Mouse (Mus musculus): ENCODE data around the gene Tm6sf1. TPM values are rescaled to one million over a fixed set of nuclear protein-coding genes. Genes with fewer than 3 reads are reported as not detected.

Gene Tm6sf1
- total and polyA plus RNA-seq, 2 experiments from 2014 or later = 11.7 to 52.3 TPM

DNA sequence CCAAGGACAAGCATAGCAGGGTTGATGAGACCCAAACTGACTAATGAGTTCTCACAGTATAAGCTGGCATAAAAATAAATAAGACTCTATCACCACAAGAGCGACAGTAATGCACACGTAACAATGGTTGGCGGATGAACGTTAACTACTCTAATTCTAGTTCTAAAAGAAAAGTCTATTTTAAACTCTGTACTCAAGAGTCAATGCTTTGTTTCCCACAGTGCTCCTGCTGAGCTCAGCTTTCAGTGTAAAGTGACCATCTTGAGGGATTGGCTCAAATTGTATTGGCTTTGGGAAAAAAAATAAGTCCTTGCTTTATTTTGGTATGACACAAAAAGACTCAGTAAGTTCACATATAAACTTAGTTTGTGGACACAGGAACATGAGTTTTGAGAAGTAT, 26.3 kb downstream of the Tm6sf1 start:
- H3K36me3 ChIP-seq (replicated peaks; ENCODE audit: control insufficient read depth, insufficient read depth, low read length) = peaks cover 22% of the 10 kb centered on the region
- ATAC-seq (ENCODE audit: insufficient read depth, low read depth) (no peak), DNase-seq (ENCODE audit: low spot score) (no peak)
- no peaks in the 10 kb centered on the region for H3K4me1 ChIP-seq (ENCODE audit: control insufficient read depth, insufficient read depth)
- TF ChIP-seq EP300 (IDR thresholded peaks at IDR 0.05; ENCODE audit: low read depth) (no peak), CTCF (IDR thresholded peaks at IDR 0.05; ENCODE audit: low read depth) (no peak)
- no peak overlapping the region for H3K27ac ChIP-seq (ENCODE audit: low read depth)
- no peak overlapping the region for H3K4me3 ChIP-seq (ENCODE audit: low read depth, low read length)
- H3K9ac ChIP-seq (replicated peaks; ENCODE audit: low read depth, low read length) = no peak overlapping the region
- H3K27me3 ChIP-seq (ENCODE audit: control insufficient read depth, insufficient read depth, low read length) = no peaks in the 10 kb centered on the region
- H3K9me3 ChIP-seq (replicated peaks; ENCODE audit: control insufficient read depth, low read length) = no peaks in the 10 kb centered on the region
- no peak overlapping the region for H3K4me2 ChIP-seq (ENCODE audit: low read depth, low read length)
- 75% methylated on average over 4 of the region's 4 CpGs for WGBS

DNA sequence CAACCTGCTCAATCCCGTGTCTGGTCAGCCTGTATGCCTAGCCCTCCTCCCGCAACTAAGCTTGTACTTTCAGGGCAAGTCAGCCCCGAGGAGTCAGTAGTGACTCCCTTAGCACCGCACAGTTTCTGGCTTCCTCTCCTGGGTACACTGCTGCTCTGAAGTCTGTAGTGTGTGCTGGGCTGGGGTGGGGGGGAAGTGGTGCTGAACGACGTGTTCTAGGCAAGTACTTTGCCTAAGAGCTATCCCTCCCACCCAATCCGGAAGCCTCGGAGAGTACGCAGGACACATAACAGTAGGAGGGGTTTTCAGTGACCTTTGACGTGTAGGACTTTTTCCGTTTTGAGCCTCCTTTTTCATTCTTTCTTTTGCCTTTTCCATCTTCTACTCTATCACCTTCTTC, 40.6 kb downstream of the Tm6sf1 start:
- WGBS = 75% methylated on average over 11 of the region's 11 CpGs
- DNase-seq (ENCODE audit: low spot score) = no peak
- Histone ChIP-seq H3K4me3 (ENCODE audit: low read depth, low read length) (no peak overlapping the region), H3K27me3 (ENCODE audit: control insufficient read depth, insufficient read depth, low read length) (no peaks in the 10 kb centered on the region), H3K36me3 (replicated peaks; ENCODE audit: control insufficient read depth, insufficient read depth, low read length) (peaks cover 10% of the 10 kb centered on the region; the same call in 1 of the 2 replicates), H3K9me3 (replicated peaks; ENCODE audit: control insufficient read depth, low read length) (no peaks in the 10 kb centered on the region), H3K4me1 (ENCODE audit: control insufficient read depth, insufficient read depth) (no peaks in the 10 kb centered on the region), H3K27ac (ENCODE audit: low read depth) (no peak overlapping the region), H3K9ac (replicated peaks; ENCODE audit: low read depth, low read length) (no peak overlapping the region), H3K4me2 (ENCODE audit: low read depth, low read length) (no peak overlapping the region)
- no peak for ATAC-seq (ENCODE audit: insufficient read depth, low read depth)
- TF ChIP-seq EP300 (IDR thresholded peaks at IDR 0.05; ENCODE audit: low read depth) = no peak
- TF ChIP-seq CTCF (IDR thresholded peaks at IDR 0.05; ENCODE audit: low read depth) = no peak

DNA sequence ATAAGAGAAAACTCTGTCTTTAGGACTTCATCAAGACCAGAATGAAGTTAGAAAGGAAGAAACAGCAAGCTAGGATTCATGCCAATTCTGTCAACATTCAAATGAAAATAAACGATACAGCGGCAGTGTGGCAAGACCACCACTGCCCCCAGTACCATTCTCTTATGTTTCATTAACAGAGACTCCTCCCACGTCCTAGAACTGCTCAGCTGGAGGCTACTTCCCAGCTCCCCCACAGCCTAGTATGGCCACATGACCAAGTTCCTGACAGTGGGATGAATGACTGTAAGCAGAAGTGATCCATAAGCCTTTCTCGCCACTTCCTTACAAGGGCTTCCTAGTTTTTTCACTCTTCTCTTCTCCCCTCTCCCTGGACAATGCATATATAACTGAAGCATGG, 45.3 kb downstream of the Tm6sf1 start:
- ATAC-seq (ENCODE audit: insufficient read depth, low read depth) (no peak), DNase-seq (ENCODE audit: low spot score) (no peak)
- no peaks in the 10 kb centered on the region for H3K9me3 ChIP-seq (replicated peaks; ENCODE audit: control insufficient read depth, low read length)
- H3K36me3 ChIP-seq (replicated peaks; ENCODE audit: control insufficient read depth, insufficient read depth, low read length) = peaks cover 6% of the 10 kb centered on the region; the same call in 1 of the 2 replicates
- no peak overlapping the region for H3K9ac ChIP-seq (replicated peaks; ENCODE audit: low read depth, low read length)
- no peak for TF ChIP-seq CTCF (IDR thresholded peaks at IDR 0.05; ENCODE audit: low read depth)
- no peak for TF ChIP-seq EP300 (IDR thresholded peaks at IDR 0.05; ENCODE audit: low read depth)
- no peak overlapping the region for H3K4me2 ChIP-seq (ENCODE audit: low read depth, low read length)
- H3K4me1 ChIP-seq (ENCODE audit: control insufficient read depth, insufficient read depth) = no peaks in the 10 kb centered on the region
- H3K27me3 ChIP-seq (ENCODE audit: control insufficient read depth, insufficient read depth, low read length) = no peaks in the 10 kb centered on the region
- WGBS = 54% methylated on average over 4 of the region's 4 CpGs
- no peak overlapping the region for H3K27ac ChIP-seq (ENCODE audit: low read depth)
- no peak overlapping the region for H3K4me3 ChIP-seq (ENCODE audit: low read depth, low read length)

DNA sequence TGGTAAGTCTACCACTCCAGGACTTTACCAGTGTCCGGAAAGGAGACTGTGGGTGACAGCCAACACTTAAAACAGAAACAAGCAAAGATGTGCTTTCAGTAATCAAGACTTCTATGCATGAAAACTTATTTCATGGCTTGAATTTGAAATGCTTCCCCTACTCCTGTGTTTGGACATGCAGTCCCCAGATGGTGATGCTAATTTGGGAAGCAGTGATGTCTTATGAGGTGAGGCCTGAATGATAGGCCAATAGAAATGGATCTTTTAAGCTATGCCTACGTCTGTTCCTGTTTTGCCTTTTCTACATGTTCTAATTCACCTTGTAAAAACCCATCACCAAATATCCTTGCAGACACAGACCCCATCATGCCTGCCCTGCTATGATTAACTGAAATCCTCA, 46.1 kb downstream of the Tm6sf1 start:
- H3K9me3 ChIP-seq (replicated peaks; ENCODE audit: control insufficient read depth, low read length) = no peaks in the 10 kb centered on the region
- no peak overlapping the region for H3K4me3 ChIP-seq (ENCODE audit: low read depth, low read length)
- 85% methylated on average over 2 of the region's 2 CpGs for WGBS
- H3K4me1 ChIP-seq (ENCODE audit: control insufficient read depth, insufficient read depth) = no peaks in the 10 kb centered on the region
- H3K9ac ChIP-seq (replicated peaks; ENCODE audit: low read depth, low read length) = no peak overlapping the region
- no peaks in the 10 kb centered on the region for H3K27me3 ChIP-seq (ENCODE audit: control insufficient read depth, insufficient read depth, low read length)
- no peak overlapping the region for H3K4me2 ChIP-seq (ENCODE audit: low read depth, low read length)
- DNase-seq (ENCODE audit: low spot score) = no peak
- H3K27ac ChIP-seq (ENCODE audit: low read depth) = no peak overlapping the region
- ATAC-seq (ENCODE audit: insufficient read depth, low read depth) = no peak
- no peaks in the 10 kb centered on the region for H3K36me3 ChIP-seq (replicated peaks; ENCODE audit: control insufficient read depth, insufficient read depth, low read length)
- TF ChIP-seq CTCF (IDR thresholded peaks at IDR 0.05; ENCODE audit: low read depth) (no peak), EP300 (IDR thresholded peaks at IDR 0.05; ENCODE audit: low read depth) (no peak)

DNA sequence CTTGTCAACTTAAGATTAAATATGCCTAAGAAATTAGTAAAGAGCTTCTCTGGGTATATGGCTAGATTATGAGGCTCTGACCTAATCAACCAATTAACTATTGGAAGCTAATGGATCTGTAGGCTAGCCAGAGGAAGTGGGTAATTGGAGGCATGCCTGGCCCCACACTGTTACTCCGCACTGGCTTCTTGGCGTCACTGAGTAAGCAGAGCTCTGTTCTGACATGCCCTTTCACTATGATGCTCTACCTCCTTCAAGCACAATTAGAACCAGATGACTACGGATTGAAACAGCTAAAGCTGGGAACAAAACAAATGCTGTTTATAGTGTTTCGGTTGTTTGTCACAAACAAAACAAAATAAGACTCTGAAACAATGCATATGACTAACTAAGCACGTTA, 59.5 kb downstream of the Tm6sf1 start:
- Histone ChIP-seq H3K4me1 (ENCODE audit: control insufficient read depth, insufficient read depth) (no peaks in the 10 kb centered on the region), H3K36me3 (replicated peaks; ENCODE audit: control insufficient read depth, insufficient read depth, low read length) (no peaks in the 10 kb centered on the region), H3K9ac (replicated peaks; ENCODE audit: low read depth, low read length) (no peak overlapping the region), H3K27ac (ENCODE audit: low read depth) (no peak overlapping the region), H3K4me3 (ENCODE audit: low read depth, low read length) (no peak overlapping the region), H3K9me3 (replicated peaks; ENCODE audit: control insufficient read depth, low read length) (no peaks in the 10 kb centered on the region), H3K4me2 (ENCODE audit: low read depth, low read length) (no peak overlapping the region), H3K27me3 (ENCODE audit: control insufficient read depth, insufficient read depth, low read length) (no peaks in the 10 kb centered on the region)
- TF ChIP-seq CTCF (IDR thresholded peaks at IDR 0.05; ENCODE audit: low read depth) (no peak), EP300 (IDR thresholded peaks at IDR 0.05; ENCODE audit: low read depth) (no peak)
- DNase-seq (ENCODE audit: low spot score) = no peak
- 75% methylated on average over 5 of the region's 5 CpGs for WGBS
- ATAC-seq (ENCODE audit: insufficient read depth, low read depth) = no peak

DNA sequence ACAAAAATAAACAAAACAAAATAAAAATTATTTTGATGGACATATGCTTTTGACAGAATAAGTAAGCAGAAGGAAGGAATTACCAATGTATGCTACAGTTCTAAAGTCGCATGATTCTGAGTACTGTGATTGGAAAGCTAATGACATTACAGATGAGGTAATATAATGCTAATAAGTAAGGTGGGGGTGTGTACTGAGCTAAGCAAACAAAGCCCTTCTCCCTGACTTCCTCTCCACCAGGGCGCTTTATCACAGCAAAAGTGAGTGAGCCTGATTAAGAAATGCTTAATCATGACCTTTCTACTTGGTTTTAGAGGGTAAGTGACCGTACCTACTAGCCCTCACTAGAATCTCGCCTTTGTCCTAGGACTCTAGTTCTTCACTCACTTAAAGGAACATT, 61.5 kb downstream of the Tm6sf1 start:
- ATAC-seq (ENCODE audit: insufficient read depth, low read depth) (no peak), DNase-seq (ENCODE audit: low spot score) (no peak)
- Histone ChIP-seq H3K27ac (ENCODE audit: low read depth) (no peak overlapping the region), H3K9ac (replicated peaks; ENCODE audit: low read depth, low read length) (no peak overlapping the region), H3K36me3 (replicated peaks; ENCODE audit: control insufficient read depth, insufficient read depth, low read length) (no peaks in the 10 kb centered on the region), H3K4me3 (ENCODE audit: low read depth, low read length) (no peak overlapping the region), H3K4me2 (ENCODE audit: low read depth, low read length) (no peak overlapping the region), H3K27me3 (ENCODE audit: control insufficient read depth, insufficient read depth, low read length) (no peaks in the 10 kb centered on the region), H3K9me3 (replicated peaks; ENCODE audit: control insufficient read depth, low read length) (no peaks in the 10 kb centered on the region), H3K4me1 (ENCODE audit: control insufficient read depth, insufficient read depth) (no peaks in the 10 kb centered on the region)
- TF ChIP-seq CTCF (IDR thresholded peaks at IDR 0.05; ENCODE audit: low read depth) = no peak
- 76% methylated on average over 4 of the region's 4 CpGs for WGBS

Data from heart, postnatal 0 days (tissue).